Mouse (Mus musculus) layer of hippocampus, postnatal 25 days (tissue): Measurements from ENCODE around the gene Cdh13. TPM values are rescaled to one million over a fixed set of nuclear protein-coding genes. Genes with fewer than 3 reads are reported as not detected.

ENCODE experiments used
- DNase-seq, 2 experiments: peaks; one replicate each; pipeline ENCODE4 v3.0.0; 2022; ENCODE audit warnings: mixed read lengths in 2 of 2, low spot score in 1 of 2; ENCODE audit errors: extremely low spot score in 1 of 2
- total RNA-seq, 2 experiments: library from RNA; stranded (reverse); gene quantifications; 2 replicates each; pipeline ENCODE4 v1.2.3; 2021

The Cdh13 gene
- total RNA-seq, 2 experiments from 2014 or later, result 45.3 to 48.8 TPM

DNA sequence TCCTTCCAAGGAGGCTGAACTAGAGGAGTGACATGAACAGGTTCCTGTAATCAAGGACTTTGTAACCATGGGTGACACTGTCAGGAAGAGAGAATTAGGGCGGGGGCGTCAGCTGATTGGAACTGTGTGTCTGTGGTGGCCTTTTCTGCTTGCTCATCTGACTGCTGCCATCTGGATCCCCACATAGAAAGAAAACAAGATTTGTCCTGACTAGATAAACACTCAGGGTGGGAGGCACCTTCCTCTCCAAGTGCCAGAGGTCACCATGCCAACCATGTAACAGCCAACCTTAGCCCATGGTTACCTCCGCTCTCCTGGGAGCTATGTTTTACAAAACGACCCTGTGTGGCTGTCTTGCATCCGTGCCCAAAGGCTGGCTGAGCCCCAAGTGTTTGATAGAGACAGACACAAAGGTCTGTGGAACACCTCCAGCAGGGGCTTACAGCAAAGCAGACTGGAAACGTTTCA is 873.0 kb downstream of the Cdh13 start:
- peak in 1 of 2 experiments; percentile 13 for DNase-seq

DNA sequence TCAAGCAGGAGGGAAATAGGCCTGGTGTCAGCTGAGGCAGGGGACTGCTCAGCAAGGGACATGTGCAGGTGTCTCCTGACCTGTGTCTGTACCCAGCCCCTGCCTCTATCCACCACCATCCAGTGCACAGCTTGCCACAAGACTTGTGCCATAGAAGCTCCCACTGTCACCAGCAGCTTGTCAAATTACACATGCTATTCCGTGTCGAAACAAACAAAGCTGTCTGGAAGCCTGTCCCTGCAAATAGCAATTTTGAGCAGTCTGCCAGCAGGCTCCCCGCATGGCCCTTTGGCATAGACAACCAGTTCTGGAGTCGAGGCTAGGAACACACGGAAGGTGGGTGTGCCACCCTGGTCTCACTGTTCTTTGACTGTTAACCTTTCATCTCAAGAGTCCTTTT is 875.1 kb downstream of the Cdh13 start:
- peak; percentile 52 to 57 for DNase-seq

DNA sequence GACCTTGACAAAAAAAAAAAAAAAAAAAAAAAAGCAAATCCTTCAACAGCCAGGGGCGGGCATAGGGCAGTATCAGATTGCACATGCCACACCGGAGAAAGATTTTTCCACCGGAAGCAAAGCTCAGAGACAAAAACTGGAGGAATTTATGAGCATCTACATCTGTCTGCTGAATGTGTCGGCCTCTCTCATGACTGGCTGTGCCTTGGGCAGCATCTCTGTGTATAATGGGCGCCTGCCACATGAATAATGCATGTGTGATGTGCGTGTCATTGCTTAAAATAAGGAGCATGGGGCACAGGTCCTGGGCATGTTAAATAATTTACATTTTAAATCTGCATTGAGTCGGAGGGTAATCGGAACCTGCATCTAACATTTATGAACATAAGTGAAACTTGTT is 876.3 kb downstream of the Cdh13 start:
- no peak for DNase-seq

DNA sequence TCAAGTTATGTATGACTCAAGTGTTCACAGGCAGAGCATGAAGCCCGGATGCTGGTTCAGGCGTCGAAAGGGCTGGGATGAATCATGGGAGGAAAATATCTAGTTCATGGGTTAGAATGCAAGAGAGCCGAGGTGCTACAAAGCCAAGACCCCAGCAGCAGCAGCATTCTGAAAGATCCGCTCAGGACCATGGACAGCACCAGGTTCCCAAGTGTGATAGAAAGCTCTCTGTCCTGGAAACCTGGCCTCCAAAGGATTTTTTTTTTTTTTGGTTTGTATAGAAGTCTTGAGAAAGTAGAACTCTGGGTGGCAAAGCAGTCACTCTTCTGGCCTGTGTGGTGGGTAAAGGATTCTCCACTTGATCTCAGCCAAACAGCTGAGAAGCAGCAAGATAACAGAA is 880.5 kb downstream of the Cdh13 start:
- DNase-seq, result no peak

DNA sequence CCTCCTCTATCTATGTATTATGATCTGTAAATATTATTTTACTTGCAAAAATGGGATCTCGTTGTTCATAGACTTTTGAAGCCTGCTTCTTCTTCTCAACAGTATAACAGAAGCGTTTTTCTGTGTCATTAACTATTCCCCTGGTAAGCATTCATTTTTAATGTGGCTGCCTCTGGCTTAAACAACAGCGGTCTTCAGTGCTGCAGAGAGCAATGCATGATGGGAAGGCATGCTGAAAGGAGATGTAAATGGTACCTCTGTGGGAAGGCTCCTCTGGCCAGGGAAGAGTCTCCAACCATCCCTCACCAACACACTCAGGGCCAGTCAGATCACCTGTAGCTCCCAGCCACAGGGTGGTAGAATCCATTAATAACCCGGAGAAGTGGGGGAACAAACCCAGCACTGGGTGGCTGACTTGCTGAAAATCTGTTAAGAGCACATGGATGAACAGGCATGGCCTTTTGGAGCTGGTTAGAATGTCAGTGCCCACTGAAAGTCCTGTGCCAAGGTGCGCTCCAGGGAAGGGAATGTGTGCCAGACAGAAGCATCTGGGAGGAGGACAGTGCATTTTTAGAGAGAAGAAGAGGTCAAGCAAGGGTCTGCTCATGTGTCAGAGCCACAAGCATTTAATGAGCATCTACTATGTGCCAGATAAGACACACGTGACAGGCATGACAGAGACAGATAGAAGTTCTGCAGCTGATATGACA is 893.8 kb downstream of the Cdh13 start:
- DNase-seq, result no peak

DNA sequence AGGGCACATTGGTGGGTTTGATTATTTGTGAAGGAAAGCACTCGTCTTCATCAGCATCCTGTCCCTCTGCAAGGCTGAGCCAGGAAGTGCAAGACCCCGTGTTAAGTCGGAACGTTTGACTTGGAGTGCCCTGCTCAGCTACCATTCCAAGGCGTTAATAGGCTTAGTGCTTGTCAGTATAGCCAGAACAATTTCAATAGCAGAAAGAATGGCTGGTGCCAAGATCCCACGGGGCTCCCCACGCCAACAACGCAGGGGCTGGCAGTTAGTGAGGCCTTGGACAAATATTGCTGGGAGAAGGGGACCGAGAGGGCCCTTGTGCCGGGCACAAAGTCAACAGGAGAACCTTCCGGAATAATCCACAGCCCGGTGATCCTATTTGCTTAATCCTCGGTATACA is 897.1 kb downstream of the Cdh13 start:
- DNase-seq, result peak in 1 of 2 experiments; percentile 26

DNA sequence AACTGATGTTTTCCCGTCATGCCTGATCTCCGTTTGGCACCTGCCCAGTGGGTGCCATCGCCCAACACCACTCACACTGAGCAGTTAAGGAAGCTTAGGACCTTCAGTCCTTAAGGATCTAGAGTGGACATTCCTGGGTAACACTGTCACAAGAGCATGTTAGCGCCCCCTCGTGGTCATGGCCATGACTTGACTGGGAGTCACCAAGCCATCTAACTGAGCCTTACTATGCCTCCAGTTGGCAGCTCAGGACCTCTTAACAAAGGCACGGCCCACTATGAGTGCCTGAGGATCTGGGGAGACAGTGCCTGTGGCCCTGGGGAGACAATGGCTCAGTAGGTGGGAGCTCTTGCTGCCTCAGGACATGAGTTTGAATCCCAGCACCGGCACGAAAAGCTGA is 912.2 kb downstream of the Cdh13 start:
- DNase-seq, result peak in 1 of 2 experiments; percentile 52

DNA sequence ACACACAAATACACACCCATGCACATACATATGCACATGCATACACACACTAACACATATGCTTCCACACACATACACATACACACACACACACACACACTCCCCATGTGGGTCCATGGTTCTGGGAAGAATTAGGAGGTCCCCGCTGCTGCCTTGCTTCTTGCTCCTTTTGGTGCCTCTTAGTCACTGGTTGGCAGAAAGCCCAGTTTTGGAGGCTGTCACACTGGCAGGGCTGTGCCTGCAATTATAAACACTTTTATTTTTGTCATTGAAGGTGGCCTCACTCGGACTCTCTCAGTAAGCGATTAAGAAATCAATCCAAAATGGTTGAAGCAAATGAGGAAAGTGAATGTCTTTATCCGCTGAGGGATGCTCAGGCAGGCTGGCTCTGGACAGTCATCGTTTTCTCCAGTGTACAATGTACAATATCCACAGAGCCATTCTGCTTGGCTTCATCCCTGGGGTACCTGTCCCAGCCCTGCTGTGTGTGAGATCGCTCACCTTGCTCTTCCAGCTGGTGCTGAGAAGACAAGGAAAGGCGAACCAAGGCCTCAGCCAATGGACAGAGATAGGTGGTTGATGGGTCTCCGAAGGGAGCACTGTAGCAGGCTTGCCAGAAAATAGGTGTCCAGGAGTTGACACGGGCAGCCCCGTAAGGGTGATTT is 913.1 kb downstream of the Cdh13 start:
- peak in 1 of 2 experiments; percentile 51 for DNase-seq

DNA sequence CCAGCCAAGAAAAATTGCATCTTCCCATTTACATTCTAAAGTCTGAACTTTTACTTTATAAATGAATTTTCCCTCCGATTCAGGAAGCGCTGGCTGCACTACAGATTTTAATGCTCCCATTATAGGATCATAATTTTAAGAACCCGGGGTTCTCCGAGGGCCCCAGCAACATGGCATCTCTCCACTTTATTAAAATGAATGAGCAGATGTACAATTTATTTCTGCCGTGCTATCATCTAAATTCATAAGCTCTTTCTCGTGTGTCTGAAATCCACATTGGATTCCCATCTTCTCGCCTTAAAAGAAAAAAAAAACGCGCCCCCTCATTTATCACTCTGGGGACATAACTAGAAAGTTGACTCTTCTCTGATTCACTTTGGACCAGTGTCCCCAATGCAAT is 925.0 kb downstream of the Cdh13 start:
- DNase-seq, result no peak

DNA sequence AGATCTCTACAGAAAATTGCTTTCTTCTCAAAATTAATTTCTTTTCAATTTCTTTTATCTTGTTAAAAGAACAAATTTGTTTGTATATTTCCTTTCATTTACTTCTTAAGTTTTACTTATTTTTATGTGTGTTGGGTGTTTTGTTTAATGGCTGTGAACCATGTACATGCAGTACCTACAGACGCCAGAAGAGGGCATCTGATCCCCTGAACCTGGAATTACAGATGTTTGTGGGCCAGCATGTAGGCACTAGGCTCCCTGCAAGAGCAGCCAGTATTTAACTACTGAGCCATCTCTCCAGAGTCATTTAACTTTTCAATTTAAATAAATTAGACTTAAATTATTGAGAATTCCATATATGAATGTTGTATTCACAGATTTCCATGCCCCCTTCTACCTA is 941.0 kb downstream of the Cdh13 start:
- DNase-seq, result peak in 1 of 2 experiments; percentile 62

DNA sequence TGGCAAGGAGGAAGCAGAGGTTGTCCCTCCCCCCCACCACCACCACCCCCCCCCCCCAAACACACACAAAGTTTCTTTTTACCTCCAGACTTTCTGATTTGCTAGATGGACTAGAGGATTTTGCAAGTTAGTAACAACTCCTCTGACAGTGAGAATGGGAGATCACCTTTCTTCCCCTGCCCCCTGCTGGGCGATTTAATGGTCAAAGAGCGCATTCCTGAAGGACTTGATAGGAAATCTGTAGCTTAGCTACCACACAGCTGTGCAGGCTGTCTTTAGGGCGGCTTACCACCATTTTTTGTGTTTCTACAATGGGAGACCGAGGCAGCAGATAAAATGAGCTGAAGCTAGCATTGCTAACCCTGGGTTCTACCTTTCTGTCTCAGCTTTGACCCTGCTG is 961.6 kb downstream of the Cdh13 start:
- no peak for DNase-seq

DNA sequence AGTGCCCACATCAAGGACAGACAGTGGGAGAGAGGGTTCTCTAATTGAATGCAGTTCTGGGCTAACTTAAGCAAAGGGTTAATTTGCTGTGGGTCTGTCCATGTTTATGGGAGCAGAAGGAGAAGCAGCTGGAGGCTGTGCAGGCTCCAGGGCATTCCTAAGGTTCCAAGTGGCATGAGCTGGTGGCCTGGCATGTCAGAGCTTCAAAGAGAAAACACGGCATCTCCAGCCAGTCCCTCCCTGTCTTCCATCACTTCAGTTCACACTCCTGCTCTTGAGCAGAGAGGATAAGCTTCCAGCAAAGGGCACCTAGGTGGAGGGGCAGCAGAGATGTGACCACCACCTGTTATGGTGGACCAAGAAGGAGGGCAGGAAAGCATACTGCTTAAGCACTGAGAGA is 962.1 kb downstream of the Cdh13 start:
- DNase-seq, result no peak

DNA sequence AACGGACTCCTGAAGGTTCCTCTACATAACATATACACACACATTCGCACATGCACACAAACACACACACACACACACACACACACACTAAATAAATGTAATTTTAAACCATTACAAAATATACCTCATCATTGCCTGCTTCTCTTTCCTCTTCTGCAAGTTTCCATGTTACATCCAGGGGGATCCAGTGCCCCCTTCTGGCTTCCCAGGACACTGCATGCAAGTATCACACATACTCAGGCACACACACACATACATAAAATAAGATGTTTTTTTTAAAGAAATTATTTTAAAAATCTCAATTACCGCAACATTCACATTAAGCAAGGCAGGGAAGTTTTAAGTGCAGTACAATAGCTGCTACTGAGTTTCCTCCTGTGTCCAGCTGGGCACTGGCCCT is 970.8 kb downstream of the Cdh13 start:
- no peak for DNase-seq

DNA sequence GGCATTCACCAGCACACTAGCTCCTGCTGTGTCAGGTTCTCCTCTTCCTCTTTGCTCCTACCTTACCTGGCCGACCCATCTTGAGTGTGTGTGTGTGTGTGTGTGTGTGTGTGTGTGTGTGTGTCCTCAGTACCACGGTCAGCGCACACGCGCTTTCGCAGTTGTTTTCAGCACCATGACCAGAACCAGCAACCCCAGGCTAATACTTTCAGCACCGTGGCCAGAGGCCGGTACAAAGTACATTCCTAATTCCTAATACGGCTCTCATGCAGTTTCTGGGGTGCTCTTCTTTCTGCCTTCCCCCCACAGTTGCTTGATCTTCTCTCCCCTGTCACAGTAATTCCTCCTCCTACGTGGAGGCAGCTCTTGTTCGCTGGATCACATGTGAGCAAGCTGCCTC is 975.1 kb downstream of the Cdh13 start:
- DNase-seq, result no peak

DNA sequence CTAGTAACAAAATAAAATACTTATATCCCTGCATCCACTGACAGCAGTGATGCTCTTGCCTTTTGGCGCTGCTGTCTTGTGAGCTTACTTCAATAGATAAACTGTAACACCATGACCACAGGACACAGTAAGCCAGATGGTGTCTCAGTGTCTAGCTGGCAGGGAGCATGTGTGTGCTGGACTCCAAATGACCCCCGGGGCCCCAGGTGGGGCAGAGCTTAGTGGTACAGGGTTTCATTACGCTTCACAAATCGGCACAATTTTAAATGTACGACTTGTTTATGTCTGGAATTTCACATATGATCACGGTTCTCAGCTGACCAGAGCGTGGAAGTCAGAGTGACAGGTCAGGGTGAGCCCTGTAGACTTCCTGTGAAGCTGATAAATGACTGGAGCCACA is 980.2 kb downstream of the Cdh13 start:
- DNase-seq, result no peak

DNA sequence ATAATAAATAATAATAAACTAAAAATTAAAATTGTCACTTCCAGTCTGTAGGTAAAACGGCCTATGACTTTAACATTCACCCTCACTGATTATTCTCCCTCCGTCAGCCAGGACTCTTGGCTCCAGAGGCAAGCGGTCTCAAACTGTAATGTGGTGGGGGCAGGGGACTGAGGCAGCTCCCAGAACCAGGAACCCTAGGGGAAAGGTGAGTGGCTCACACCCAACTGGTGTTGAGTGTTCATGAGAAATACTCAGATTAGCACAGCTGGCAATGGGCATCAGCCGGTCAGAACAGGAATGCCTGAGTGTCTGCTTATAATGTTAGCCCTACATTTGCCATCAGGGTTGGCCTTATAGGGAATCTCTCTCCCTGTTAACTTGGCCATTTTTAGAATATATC is 982.8 kb downstream of the Cdh13 start:
- no peak for DNase-seq

DNA sequence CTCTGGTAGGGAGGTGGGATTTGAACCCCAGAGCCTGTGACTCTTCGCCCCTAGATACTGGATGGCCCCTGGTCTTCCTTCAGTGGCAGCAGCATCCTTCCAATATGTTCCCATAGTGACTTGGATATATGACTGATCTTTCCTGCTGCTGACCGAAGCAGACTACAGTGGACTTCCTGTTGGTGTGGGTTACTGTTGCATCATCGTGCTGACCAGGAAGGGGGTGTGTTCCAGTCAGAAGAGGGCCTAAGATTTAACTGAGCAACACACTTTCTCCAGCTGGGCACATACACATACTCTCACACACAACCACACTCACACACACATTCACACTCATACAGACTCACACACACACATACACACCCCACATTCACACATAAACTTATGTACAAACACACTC is 986.0 kb downstream of the Cdh13 start:
- DNase-seq, result no peak

DNA sequence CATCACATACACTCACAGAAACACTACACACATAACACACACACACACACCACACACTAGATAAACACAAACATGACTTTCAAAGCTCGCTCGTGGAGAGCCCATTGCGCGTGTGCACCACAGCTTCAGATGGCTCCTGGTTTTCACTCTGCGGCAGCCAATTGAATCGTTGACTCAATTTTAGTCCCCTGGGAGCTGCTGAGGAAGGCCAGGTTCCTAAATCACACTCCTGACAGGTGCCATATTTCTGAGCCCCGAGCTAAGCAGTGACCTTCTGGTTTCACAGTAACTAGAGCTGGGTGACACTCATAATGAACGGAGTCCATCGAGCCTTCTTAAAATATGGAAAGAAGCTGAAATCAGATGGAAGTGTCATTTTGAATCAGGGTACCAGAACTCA is 986.8 kb downstream of the Cdh13 start:
- no peak for DNase-seq

DNA sequence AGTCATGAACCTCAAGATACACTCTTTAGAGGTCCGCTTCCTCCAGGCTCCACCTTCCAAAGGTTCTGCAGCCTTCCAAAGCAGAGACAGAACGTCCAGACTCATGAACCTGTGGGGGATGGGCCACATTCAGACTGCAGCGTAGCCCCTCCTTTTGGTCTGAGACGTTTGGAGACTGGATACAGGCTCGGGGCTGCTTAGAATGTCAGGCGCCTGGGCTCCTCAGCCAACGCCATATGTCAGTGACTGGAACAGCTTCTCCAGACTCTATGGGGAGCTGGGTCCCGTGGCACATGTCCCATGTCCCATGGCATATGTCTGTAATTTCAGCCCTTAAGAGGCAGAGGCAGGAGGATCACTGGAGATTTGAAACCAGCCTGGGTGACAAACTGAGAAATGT is 989.4 kb downstream of the Cdh13 start:
- no peak for DNase-seq

DNA sequence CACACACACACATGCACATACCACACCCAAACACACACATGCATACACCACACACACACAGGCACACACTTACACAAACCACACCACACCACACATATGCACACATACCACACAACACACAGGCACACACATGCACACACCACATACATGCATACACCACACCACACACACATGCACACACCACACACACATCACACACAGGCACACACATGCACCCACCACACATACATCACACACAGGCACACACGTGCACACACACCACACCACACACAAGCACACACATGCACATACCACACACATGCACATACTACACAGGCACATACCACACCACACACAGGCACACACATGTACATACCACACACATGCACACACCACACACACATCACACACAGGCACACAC is 991.9 kb downstream of the Cdh13 start:
- no peak for DNase-seq

DNA sequence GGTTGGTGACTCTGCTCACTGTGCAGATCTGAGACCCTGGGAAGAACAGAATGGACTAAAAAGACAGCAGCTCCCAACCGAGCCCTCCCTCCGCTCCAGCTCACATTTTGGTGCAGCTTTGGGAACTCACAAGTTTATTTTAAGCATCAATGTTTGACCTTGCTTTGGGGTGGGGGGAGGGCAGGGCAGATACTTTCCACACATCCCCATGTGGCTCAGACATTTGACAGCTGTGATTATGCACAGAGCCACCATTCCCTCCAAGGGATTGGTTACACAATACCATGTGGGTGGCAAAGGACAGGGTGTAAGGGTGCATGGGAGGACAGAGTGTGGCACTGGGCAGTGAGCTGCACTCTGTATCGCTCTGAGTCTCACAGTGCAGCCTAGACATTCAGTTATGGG is 993.5 kb downstream of the Cdh13 start:
- no peak for DNase-seq

DNA sequence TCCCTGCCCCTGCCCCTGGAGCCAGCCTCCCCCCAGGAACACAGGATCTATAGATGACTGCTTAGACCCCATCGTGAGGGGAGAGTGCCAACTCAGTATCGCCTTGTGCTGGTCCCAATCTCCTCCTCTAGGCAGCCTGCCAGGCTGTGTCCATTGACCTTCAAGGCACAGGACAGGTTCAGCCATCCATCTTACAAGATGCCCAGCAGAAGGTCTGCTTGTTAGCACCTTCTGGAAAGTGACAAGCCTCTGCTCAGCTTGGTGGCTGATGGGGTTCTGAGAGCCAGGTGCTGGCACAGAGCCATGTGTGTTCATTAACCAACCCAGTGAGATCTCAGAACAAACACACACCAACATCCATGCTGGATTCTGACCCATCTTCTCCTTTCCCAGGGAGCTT is 998.2 kb downstream of the Cdh13 start:
- no peak for DNase-seq
